Mouse (Mus musculus) midbrain, embryonic 10.5 days (tissue): ENCODE measurements at regions not wholly inside any gene's neighbourhood (a gene's known extent, or its start where the extent isn't known, plus 50 kb on each side); places are given as distances from the start of the nearest gene placed in this dataset.
"Not testable (repeated sequence)": the region's sequence is repeated elsewhere in the genome, so short reads cannot be mapped to it uniquely, and the experiment has no call there.

Experiments used
- DNase-seq: peaks from one replicate; pipeline ENCODE4 v3.0.0-alpha.2; 2017; ENCODE audit warnings: low spot score
- H3K27ac ChIP-seq: fragments of 300-500 bp; sonication (generic); replicated peaks from 2 replicates; pipeline ENCODE4 v1.5.1; 2016; ENCODE audit warnings: mild to moderate bottlenecking
- H3K27me3 ChIP-seq: fragments of 300-500 bp; sonication (generic); 2 replicates; pipeline ENCODE4 v1.6.1; 2016; ENCODE audit warnings: low read depth, mild to moderate bottlenecking; ENCODE audit not compliant: poor library complexity, severe bottlenecking
- H3K36me3 ChIP-seq: fragments of 300-500 bp; sonication (generic); 2 replicates; pipeline ENCODE4 v1.6.1; 2016; ENCODE audit warnings: mild to moderate bottlenecking, moderate library complexity
- H3K4me1 ChIP-seq: fragments of 300-500 bp; sonication (generic); 2 replicates; pipeline ENCODE4 v1.6.1; 2016
- H3K4me3 ChIP-seq: fragments of 300-500 bp; sonication (generic); 2 replicates; pipeline ENCODE4 v1.5.1; 2016; ENCODE audit warnings: mild to moderate bottlenecking, moderate library complexity
- H3K9me3 ChIP-seq: fragments of 300-500 bp; sonication (generic); replicated peaks from 2 replicates; pipeline ENCODE4 v1.6.1; 2016; ENCODE audit warnings: mild to moderate bottlenecking
- WGBS: fragments of 180-500 bp; shearing (Covaris S2); methylation state at CpG from one replicate; pipeline ENCODE4 v1.1.7; 2016; 5-methylcytosine and 5-hydroxymethylcytosine counted together

DNA sequence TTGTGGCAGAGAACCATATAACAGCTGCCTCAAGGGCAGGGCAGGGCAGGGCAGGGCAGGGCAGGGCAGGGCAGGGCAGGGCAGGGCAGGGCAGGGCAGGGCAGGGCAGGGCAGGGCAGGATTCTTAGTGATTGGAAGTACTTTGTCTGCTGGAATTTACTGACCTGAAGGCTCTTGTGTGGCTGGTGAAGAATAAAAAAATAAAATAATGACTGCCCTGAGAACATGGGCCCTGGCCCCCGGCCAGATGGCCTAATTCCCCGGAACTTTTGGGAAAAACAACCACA lies 169.3 kb downstream of the Qk start:
- not testable (repeated sequence) for DNase-seq
- 74% methylated on average over 2 of the region's 2 CpGs for WGBS

DNA sequence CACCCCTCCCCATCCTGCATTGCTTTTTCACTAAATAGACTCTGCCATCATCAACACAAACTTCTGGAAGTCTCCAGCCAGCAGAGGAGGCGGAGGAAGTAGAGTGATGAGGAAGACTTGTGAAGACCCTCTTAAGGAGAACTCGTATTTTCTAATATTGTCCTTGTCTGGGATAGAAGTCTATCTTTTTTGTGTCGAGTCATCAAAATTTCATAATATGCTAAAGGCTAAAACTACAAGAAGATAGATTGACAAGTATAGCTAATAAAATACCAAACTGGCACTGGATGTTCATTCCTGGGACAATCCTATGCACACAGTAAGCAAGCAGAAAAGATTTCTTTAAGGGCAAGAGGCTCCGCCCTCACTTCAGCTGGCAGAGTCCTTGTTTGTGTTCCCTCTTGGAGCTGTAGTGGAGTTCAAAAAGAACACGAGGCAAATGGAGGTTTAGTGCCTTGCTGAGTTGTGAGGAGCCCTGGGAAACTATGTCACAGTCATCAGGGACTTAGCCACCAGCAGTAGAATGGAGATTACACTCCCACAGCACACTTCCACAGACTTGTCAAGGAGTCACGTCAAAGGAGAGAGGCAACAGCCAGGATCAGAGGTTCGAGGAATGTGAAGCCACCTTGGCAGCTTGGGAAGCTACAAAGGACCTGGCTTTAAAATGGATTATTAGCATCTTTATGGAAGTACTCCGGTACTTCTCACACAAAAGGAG lies 169.8 kb downstream of the Qk start:
- Histone ChIP-seq H3K36me3 (no peaks in the 10 kb centered on the region), H3K9me3 (0 out of 2 replicates have a peak, but pooled peaks cover 3% of the 10 kb centered on the region), H3K4me1 (peaks cover 53% of the 10 kb centered on the region), H3K27ac (peak overlapping the region; percentile 46; the same call in 1 of the 2 replicates), H3K27me3 (0 out of 2 replicates have a peak, but pooled peaks cover 4% of the 10 kb centered on the region), H3K4me3 (no peak overlapping the region)
- 71% methylated on average over 8 of the region's 8 CpGs for WGBS
- DNase-seq, result peak; percentile 20

More for the DNA sequence above, 169.3 kb downstream of the Qk start:
- peak overlapping the region; percentile 46; the same call in 1 of the 2 replicates for H3K27ac ChIP-seq
- H3K9me3 ChIP-seq, H3K36me3 ChIP-seq, H3K4me3 ChIP-seq, H3K27me3 ChIP-seq: not testable (repeated sequence)
- peaks cover 53% of the 10 kb centered on the region for H3K4me1 ChIP-seq

DNA sequence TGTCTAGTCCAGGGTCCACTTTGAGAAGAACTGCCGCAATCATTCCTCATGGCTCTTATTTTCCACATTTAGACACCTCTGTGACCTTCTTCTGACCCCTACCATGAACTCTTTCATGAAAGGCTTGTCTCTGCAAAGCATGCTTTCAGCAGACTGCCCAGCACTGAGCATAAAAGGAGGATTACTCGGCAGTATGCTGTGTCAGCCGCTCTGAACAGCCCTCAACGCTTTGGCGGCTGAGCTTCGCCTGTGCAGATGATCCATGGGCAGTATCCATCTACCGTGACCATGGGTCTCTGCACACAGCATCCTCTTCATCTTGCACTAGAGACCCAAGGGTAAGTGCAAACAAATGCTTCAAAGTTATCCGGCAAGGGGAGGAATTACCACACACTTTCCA lies 172.5 kb downstream of the Qk start:
- 18% methylated on average over 8 of the region's 8 CpGs for WGBS
- Histone ChIP-seq H3K4me3 (no peak overlapping the region), H3K4me1 (peaks cover 41% of the 10 kb centered on the region), H3K27ac (peak overlapping the region; percentile 77), H3K36me3 (no peaks in the 10 kb centered on the region), H3K9me3 (peaks cover 5% of the 10 kb centered on the region; the same call in 1 of the 2 replicates), H3K27me3 (no peaks in the 10 kb centered on the region)
- peak; percentile 65 for DNase-seq

DNA sequence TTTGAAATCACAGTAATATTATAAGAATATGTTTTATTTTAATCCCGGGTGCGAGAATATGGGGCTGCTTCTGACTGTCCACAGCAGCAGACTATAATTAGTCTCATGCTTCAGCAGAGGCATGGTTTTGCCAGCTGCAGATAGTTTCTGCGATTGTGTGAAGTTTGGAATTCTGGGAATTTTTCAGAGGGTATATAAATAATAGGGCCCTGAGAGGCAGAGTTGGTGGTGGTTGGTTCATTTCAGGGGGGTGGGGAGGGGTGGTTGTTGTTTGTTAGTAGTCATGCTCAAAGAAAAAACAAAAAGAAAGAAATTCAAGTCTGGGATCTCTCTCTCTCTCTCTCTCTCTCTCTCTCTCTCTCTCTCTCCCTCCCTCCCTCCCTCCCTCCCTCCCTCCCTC lies 173.1 kb downstream of the Qk start:
- no peaks in the 10 kb centered on the region for H3K36me3 ChIP-seq
- H3K4me3 ChIP-seq, result no peak overlapping the region
- peaks cover 10% of the 10 kb centered on the region; the same call in 1 of the 2 replicates for H3K9me3 ChIP-seq
- DNase-seq, result no peak
- H3K27ac ChIP-seq, result peak overlapping the region; percentile 77
- WGBS, result 80% methylated on average over 3 of the region's 3 CpGs
- H3K27me3 ChIP-seq, result no peaks in the 10 kb centered on the region
- H3K4me1 ChIP-seq, result peaks cover 40% of the 10 kb centered on the region

DNA sequence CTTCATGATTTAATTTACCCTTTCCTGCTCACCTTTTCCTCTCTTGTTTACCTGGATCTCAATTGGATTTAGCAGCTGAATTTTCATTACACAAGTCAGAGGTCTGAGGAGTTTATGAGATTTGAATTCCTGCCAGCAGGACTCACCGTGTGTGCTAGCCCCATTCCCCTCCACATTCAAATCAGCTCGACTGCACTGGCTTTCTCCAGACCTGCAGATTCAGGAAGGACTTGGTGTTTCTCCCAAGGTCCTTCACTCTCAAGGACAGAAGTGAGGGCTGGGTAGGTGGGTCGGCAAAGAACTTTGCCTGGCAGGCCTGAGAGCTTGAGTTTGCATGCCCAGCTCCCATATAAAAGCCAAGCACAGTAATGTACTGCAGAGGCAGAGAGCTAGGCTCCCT lies 180.8 kb downstream of the Qk start:
- peaks cover 4% of the 10 kb centered on the region for H3K4me1 ChIP-seq
- H3K27me3 ChIP-seq, result no peaks in the 10 kb centered on the region
- 68% methylated on average over 3 of the region's 3 CpGs for WGBS
- H3K27ac ChIP-seq, result 0 out of 2 replicates have a peak overlapping the region, but pooled peaks have one; percentile 33
- no peak overlapping the region for H3K4me3 ChIP-seq
- no peaks in the 10 kb centered on the region for H3K36me3 ChIP-seq
- peaks cover 11% of the 10 kb centered on the region; the same call in 1 of the 2 replicates for H3K9me3 ChIP-seq
- no peak for DNase-seq

- H3K27me3 ChIP-seq, result no peaks in the 10 kb centered on the region
- H3K36me3 ChIP-seq, result no peaks in the 10 kb centered on the region
- H3K27ac ChIP-seq, result 0 out of 2 replicates have a peak overlapping the region, but pooled peaks have one; percentile 33
- no peak for DNase-seq
- H3K4me3 ChIP-seq, result no peak overlapping the region
- H3K9me3 ChIP-seq, result peaks cover 11% of the 10 kb centered on the region; the same call in 1 of the 2 replicates
- WGBS, result 79% methylated on average over 4 of the region's 4 CpGs
- peaks cover 4% of the 10 kb centered on the region for H3K4me1 ChIP-seq
Measured at GRCm38 (mm10) chr17:10138374-10138773, 181.3 kb downstream of the Qk start.

GRCm38 (mm10) chr17:10135111-10135510 lies 184.5 kb downstream of the Qk start:
- H3K27me3 ChIP-seq, result no peaks in the 10 kb centered on the region
- H3K36me3 ChIP-seq, result no peaks in the 10 kb centered on the region
- no peaks in the 10 kb centered on the region for H3K9me3 ChIP-seq
- no peak for DNase-seq
- peaks cover 4% of the 10 kb centered on the region for H3K4me1 ChIP-seq
- H3K27ac ChIP-seq, result 0 out of 2 replicates have a peak overlapping the region, but pooled peaks have one; percentile 28
- 83% methylated on average over 2 of the region's 2 CpGs for WGBS
- no peak overlapping the region for H3K4me3 ChIP-seq

- no peak for DNase-seq
- Histone ChIP-seq H3K9me3 (no peaks in the 10 kb centered on the region), H3K27ac (0 out of 2 replicates have a peak overlapping the region, but pooled peaks have one; percentile 28), H3K4me1 (peaks cover 9% of the 10 kb centered on the region), H3K27me3 (no peaks in the 10 kb centered on the region), H3K36me3 (no peaks in the 10 kb centered on the region), H3K4me3 (no peak overlapping the region)
- 69% methylated on average over 8 of the region's 8 CpGs for WGBS
Measured at GRCm38 (mm10) chr17:10128591-10128990, 191.1 kb downstream of the Qk start.

GRCm38 (mm10) chr17:10122411-10122810 lies 197.2 kb downstream of the Qk start:
- no peak overlapping the region for H3K27ac ChIP-seq
- 84% methylated on average over 3 of the region's 3 CpGs for WGBS
- H3K4me3 ChIP-seq, result no peak overlapping the region
- H3K4me1 ChIP-seq, result peaks cover 3% of the 10 kb centered on the region; the same call in 1 of the 2 replicates
- H3K27me3 ChIP-seq, result no peaks in the 10 kb centered on the region
- DNase-seq, result no peak
- peaks cover 4% of the 10 kb centered on the region; the same call in 1 of the 2 replicates for H3K36me3 ChIP-seq
- H3K9me3 ChIP-seq, result peaks cover 10% of the 10 kb centered on the region; the same call in 1 of the 2 replicates

GRCm38 (mm10) chr17:10112118-10112517 lies 207.5 kb downstream of the Qk start:
- WGBS, result 98% methylated on average over 2 of the region's 2 CpGs
- DNase-seq, result no peak
- Histone ChIP-seq H3K4me3 (no peak overlapping the region), H3K4me1 (peaks cover 40% of the 10 kb centered on the region), H3K9me3 (0 out of 2 replicates have a peak, but pooled peaks cover 5% of the 10 kb centered on the region), H3K27me3 (no peaks in the 10 kb centered on the region), H3K36me3 (no peaks in the 10 kb centered on the region), H3K27ac (peak overlapping the region; percentile 82; the same call in 1 of the 2 replicates)

DNA sequence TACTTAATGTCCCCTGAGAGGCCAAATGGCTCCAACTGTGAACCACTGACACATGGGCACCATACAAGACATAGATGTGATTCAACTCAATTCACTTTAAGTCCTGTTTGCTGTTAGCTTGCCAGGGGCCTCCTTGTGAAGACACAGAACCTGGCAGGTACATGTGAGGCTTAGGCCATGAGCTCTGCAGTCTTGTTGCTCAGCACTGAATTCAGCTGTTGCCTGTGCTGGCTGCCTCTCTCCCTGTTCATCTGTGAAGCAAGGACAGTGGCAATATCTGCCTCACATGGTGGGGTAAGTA lies 209.3 kb downstream of the Qk start:
- H3K36me3 ChIP-seq, result no peaks in the 10 kb centered on the region
- H3K4me3 ChIP-seq, result no peak overlapping the region
- no peak for DNase-seq
- no peaks in the 10 kb centered on the region for H3K9me3 ChIP-seq
- peaks cover 38% of the 10 kb centered on the region for H3K4me1 ChIP-seq
- H3K27me3 ChIP-seq, result no peaks in the 10 kb centered on the region
- H3K27ac ChIP-seq, result peak overlapping the region; percentile 82

- no peaks in the 10 kb centered on the region for H3K9me3 ChIP-seq
- H3K27me3 ChIP-seq, result no peaks in the 10 kb centered on the region
- 29% methylated on average over 8 of the region's 8 CpGs for WGBS
Measured at GRCm38 (mm10) chr17:10109511-10110374, 209.9 kb downstream of the Qk start.

DNA sequence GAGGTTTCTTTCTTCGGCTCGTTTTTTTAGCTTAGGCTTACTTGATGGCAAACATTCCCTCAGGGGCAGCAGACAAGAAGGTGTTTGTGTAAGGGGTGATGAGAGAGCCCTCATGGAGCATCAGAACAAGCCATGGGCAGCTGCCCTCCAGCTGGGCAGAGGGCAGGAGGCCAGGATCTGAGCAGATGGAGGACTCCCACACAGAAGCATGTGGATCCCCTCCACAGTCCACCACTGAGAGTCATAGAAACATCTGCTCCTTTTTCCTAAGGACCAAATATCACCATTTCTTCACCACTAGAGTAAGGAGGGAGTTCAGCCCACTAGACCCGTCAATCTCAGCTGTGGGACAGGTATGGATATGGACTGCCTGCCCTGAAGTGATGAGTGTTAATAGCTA lies 214.4 kb downstream of the Qk start:
- Histone ChIP-seq H3K4me3 (no peak overlapping the region), H3K4me1 (peaks cover 17% of the 10 kb centered on the region), H3K9me3 (peaks cover 4% of the 10 kb centered on the region; the same call in 1 of the 2 replicates), H3K36me3 (no peaks in the 10 kb centered on the region), H3K27ac (peak overlapping the region; percentile 33; the same call in 1 of the 2 replicates), H3K27me3 (no peaks in the 10 kb centered on the region)
- 72% methylated on average over 3 of the region's 3 CpGs for WGBS
- DNase-seq, result no peak

More at GRCm38 (mm10) chr17:10109511-10110374, 209.9 kb downstream of the Qk start:
- peak overlapping the region; percentile 82 for H3K27ac ChIP-seq
- H3K4me3 ChIP-seq, result no peak overlapping the region
- H3K4me1 ChIP-seq, result peaks cover 38% of the 10 kb centered on the region
- H3K36me3 ChIP-seq, result no peaks in the 10 kb centered on the region
- peak; percentile 73 for DNase-seq
